Mouse (Mus musculus) heart, embryonic 14.5 days (tissue): ENCODE measurements at regions not wholly inside any gene's neighbourhood (a gene's known extent, or its start where the extent isn't known, plus 50 kb on each side); places are given as distances from the start of the nearest gene placed in this dataset.

ENCODE experiments used
- ATAC-seq: fragments of 200-750 bp; cut with Nextera tagmentation; 2 replicates; pipeline ENCODE4 v1.8.0; 2017; ENCODE audit warnings: low read depth, moderate TSS enrichment; ENCODE audit not compliant: insufficient number of reproducible peaks, insufficient read depth, low FRiP score
- H3K27ac ChIP-seq, 2 experiments: fragments of 200-500 bp in 1 of 2; fragments of 300-500 bp in 1 of 2; sonication (generic) in 1 of 2; replicated peaks in 1 of 2; 2 replicates each; pipeline ENCODE4 v1.5.1; 2012 to 2014; ENCODE audit warnings: low read depth in 2 of 2, low read length in 2 of 2, control low read depth in 1 of 2, mild to moderate bottlenecking in 1 of 2, mixed read lengths in 1 of 2; ENCODE audit not compliant: control insufficient read depth in 1 of 2, insufficient read depth in 1 of 2
- H3K27me3 ChIP-seq: fragments of 300-500 bp; sonication (generic); 2 replicates; pipeline ENCODE4 v1.6.1; 2014; ENCODE audit warnings: mild to moderate bottlenecking, low read length, control low read depth; ENCODE audit not compliant: control insufficient read depth, insufficient read depth
- H3K36me3 ChIP-seq: fragments of 300-500 bp; sonication (generic); 2 replicates; pipeline ENCODE4 v1.6.1; 2014; ENCODE audit warnings: mild to moderate bottlenecking, control low read depth, low read length, mixed read lengths; ENCODE audit not compliant: control insufficient read depth, insufficient read depth
- H3K4me1 ChIP-seq, 2 experiments: fragments of 200-500 bp in 1 of 2; fragments of 300-500 bp in 1 of 2; sonication (generic) in 1 of 2; 2 replicates each; pipeline ENCODE4 v1.6.1; 2012 to 2014; ENCODE audit warnings: low read length in 2 of 2, control low read depth in 1 of 2, mixed read lengths in 1 of 2; ENCODE audit not compliant: control insufficient read depth in 2 of 2, insufficient read depth in 2 of 2
- H3K4me2 ChIP-seq: fragments of 300-500 bp; sonication (generic); 2 replicates; pipeline ENCODE4 v1.6.1; 2014; ENCODE audit warnings: mild to moderate bottlenecking, low read length
- H3K4me3 ChIP-seq, 2 experiments: fragments of 200-500 bp in 1 of 2; fragments of 300-500 bp in 1 of 2; sonication (generic) in 1 of 2; 2 replicates each; pipeline ENCODE4 v1.5.1; 2012 to 2014; ENCODE audit warnings: low read length in 2 of 2, mild to moderate bottlenecking in 2 of 2, control low read depth in 1 of 2, low read depth in 1 of 2, moderate library complexity in 1 of 2; ENCODE audit not compliant: control insufficient read depth in 1 of 2, insufficient read depth in 1 of 2
- H3K9ac ChIP-seq: fragments of 300-500 bp; sonication (generic); 2 replicates; pipeline ENCODE4 v1.6.1; 2014; ENCODE audit warnings: mild to moderate bottlenecking, low read length
- H3K9me3 ChIP-seq: fragments of 300-500 bp; sonication (generic); 2 replicates; pipeline ENCODE4 v1.6.1; 2016; ENCODE audit warnings: low read length, control low read depth; ENCODE audit not compliant: control insufficient read depth
- WGBS: fragments of 180-500 bp; shearing (Covaris S2); extraction: QIAGEN DNeasy Blood & Tissue Kit; methylation state at CpG from one replicate; pipeline ENCODE4 v1.1.7; 2014; 5-methylcytosine and 5-hydroxymethylcytosine counted together

- Histone ChIP-seq H3K27ac (peak overlapping the region; percentile 31 to 64; a peak in 3 of 4 replicates), H3K9ac (no peak overlapping the region), H3K27me3 (no peaks in the 10 kb centered on the region), H3K36me3 (no peaks in the 10 kb centered on the region), H3K4me2 (no peak overlapping the region), H3K9me3 (peaks cover 4% of the 10 kb centered on the region; the same call in 1 of the 2 replicates), H3K4me3 (no peak overlapping the region), H3K4me1 (peaks cover 9 to 12% of the 10 kb centered on the region in 2 experiments; a peak in 3 of 4 replicates)
- WGBS, result 43% methylated on average over 17 of the region's 17 CpGs
- peak; percentile 82 for ATAC-seq
Measured at GRCm38 (mm10) chr1:61373661-61374491, 264.7 kb upstream of the Pard3b start.

- WGBS, result 53% methylated on average over 4 of the region's 4 CpGs
- Histone ChIP-seq H3K4me1 (peaks cover 9 to 12% of the 10 kb centered on the region in 2 experiments; a peak in 3 of 4 replicates), H3K4me3 (no peak overlapping the region), H3K27me3 (no peaks in the 10 kb centered on the region), H3K9me3 (peaks cover under 1% of the 10 kb centered on the region; the same call in 1 of the 2 replicates), H3K4me2 (0 out of 2 replicates have a peak overlapping the region, but pooled peaks have one; percentile 54), H3K36me3 (no peaks in the 10 kb centered on the region), H3K27ac (no peak overlapping the region), H3K9ac (no peak overlapping the region)
- ATAC-seq, result no peak
Measured at GRCm38 (mm10) chr1:61376417-61376816, 262.2 kb upstream of the Pard3b start.

- peaks cover 9 to 12% of the 10 kb centered on the region in 2 experiments; a peak in 3 of 4 replicates for H3K4me1 ChIP-seq
- no peaks in the 10 kb centered on the region for H3K36me3 ChIP-seq
- no peaks in the 10 kb centered on the region for H3K27me3 ChIP-seq
- WGBS, result 2% methylated on average over 7 of the region's 7 CpGs
- H3K4me2 ChIP-seq, result peak overlapping the region; percentile 54
- H3K4me3 ChIP-seq, result no peak overlapping the region
- no peak for ATAC-seq
- H3K9ac ChIP-seq, result no peak overlapping the region
- H3K27ac ChIP-seq, result no peak overlapping the region
- no peaks in the 10 kb centered on the region for H3K9me3 ChIP-seq
Measured at GRCm38 (mm10) chr1:61377070-61377469, 261.6 kb upstream of the Pard3b start.

- H3K9ac ChIP-seq, result no peak overlapping the region
- no peak for ATAC-seq
- H3K9me3 ChIP-seq, result no peaks in the 10 kb centered on the region
- H3K4me1 ChIP-seq, result peaks cover 9 to 12% of the 10 kb centered on the region in 2 experiments; a peak in 3 of 4 replicates
- H3K27me3 ChIP-seq, result no peaks in the 10 kb centered on the region
- WGBS, result 30% methylated on average over 8 of the region's 8 CpGs
- no peaks in the 10 kb centered on the region for H3K36me3 ChIP-seq
- no peak overlapping the region for H3K4me3 ChIP-seq
- no peak overlapping the region for H3K27ac ChIP-seq
- H3K4me2 ChIP-seq, result 0 out of 2 replicates have a peak overlapping the region, but pooled peaks have one; percentile 11
Measured at GRCm38 (mm10) chr1:61378240-61378639, 260.4 kb upstream of the Pard3b start.

GRCm38 (mm10) chr1:61379771-61380517 lies 258.7 kb upstream of the Pard3b start:
- ATAC-seq, result no peak

GRCm38 (mm10) chr1:61387587-61387986 lies 251.0 kb upstream of the Pard3b start:
- ATAC-seq, result no peak
- no peaks in the 10 kb centered on the region for H3K27me3 ChIP-seq
- H3K4me1 ChIP-seq, result no peaks in the 10 kb centered on the region
- H3K4me2 ChIP-seq, result no peak overlapping the region
- H3K9me3 ChIP-seq, result no peaks in the 10 kb centered on the region
- H3K27ac ChIP-seq, result no peak overlapping the region
- no peak overlapping the region for H3K4me3 ChIP-seq
- 55% methylated on average over 4 of the region's 4 CpGs for WGBS
- H3K36me3 ChIP-seq, result no peaks in the 10 kb centered on the region
- H3K9ac ChIP-seq, result no peak overlapping the region

More at GRCm38 (mm10) chr1:61379771-61380517, 258.7 kb upstream of the Pard3b start:
- no peaks in the 10 kb centered on the region for H3K27me3 ChIP-seq
- 77% methylated on average over 21 of the region's 21 CpGs for WGBS
- no peaks in the 10 kb centered on the region for H3K36me3 ChIP-seq
- H3K4me2 ChIP-seq, result no peak overlapping the region
- H3K4me3 ChIP-seq, result no peak overlapping the region
- peaks cover 2 to 12% of the 10 kb centered on the region in 2 experiments; a peak in 3 of 4 replicates for H3K4me1 ChIP-seq
- H3K27ac ChIP-seq, result no peak overlapping the region
- H3K9ac ChIP-seq, result no peak overlapping the region
- H3K9me3 ChIP-seq, result no peaks in the 10 kb centered on the region

- H3K36me3 ChIP-seq, result no peaks in the 10 kb centered on the region
- H3K9ac ChIP-seq, result no peak overlapping the region
- no peak overlapping the region for H3K27ac ChIP-seq
- H3K4me1 ChIP-seq, result no peaks in the 10 kb centered on the region; a peak in 1 of 4 replicates
- H3K4me3 ChIP-seq, result no peak overlapping the region
- no peak overlapping the region for H3K4me2 ChIP-seq
- H3K27me3 ChIP-seq, result no peaks in the 10 kb centered on the region
- no peak for ATAC-seq
- no peaks in the 10 kb centered on the region for H3K9me3 ChIP-seq
- 54% methylated on average over 6 of the region's 6 CpGs for WGBS
Measured at GRCm38 (mm10) chr1:61397796-61398195, 240.8 kb upstream of the Pard3b start.
